Mouse (Mus musculus) urinary bladder, postnatal 4 days (tissue): Measurements from ENCODE around the gene Poc1a.
A peak's percentile ranks its signal among the peaks of the same experiment; 100 is the strongest.

Source experiments
- DNase-seq, 2 experiments: peaks; one replicate each; pipeline ENCODE4 v3.0.0; 2021 to 2022; ENCODE audit warnings: low spot score in 2 of 2

Gene Poc1a

GRCm38 (mm10) chr9:106301446-106302080, 20.7 kb downstream of the Poc1a start:
- DNase-seq, result no peak

- DNase-seq, result no peak
Measured at GRCm38 (mm10) chr9:106302446-106303150, 21.7 kb downstream of the Poc1a start.

- no peak for DNase-seq
Measured at GRCm38 (mm10) chr9:106303460-106303960, 22.6 kb downstream of the Poc1a start.

GRCm38 (mm10) chr9:106305228-106305627, 24.4 kb downstream of the Poc1a start:
- DNase-seq, result no peak

GRCm38 (mm10) chr9:106306662-106307351, 25.9 kb downstream of the Poc1a start:
- DNase-seq, result peak; percentile 54 to 77

- DNase-seq, result no peak
Measured at GRCm38 (mm10) chr9:106308151-106308550, 27.3 kb downstream of the Poc1a start.

GRCm38 (mm10) chr9:106308555-106308954, 27.7 kb downstream of the Poc1a start:
- no peak for DNase-seq

- no peak for DNase-seq
Measured at GRCm38 (mm10) chr9:106308983-106309382, 28.1 kb downstream of the Poc1a start.

- DNase-seq, result no peak
Measured at GRCm38 (mm10) chr9:106309859-106310258, 29.0 kb downstream of the Poc1a start.

GRCm38 (mm10) chr9:106311625-106312191, 30.8 kb downstream of the Poc1a start:
- no peak for DNase-seq

GRCm38 (mm10) chr9:106312950-106313360, 32.1 kb downstream of the Poc1a start:
- no peak for DNase-seq

GRCm38 (mm10) chr9:106314196-106314595, 33.3 kb downstream of the Poc1a start:
- no peak for DNase-seq

GRCm38 (mm10) chr9:106318074-106318473, 37.2 kb downstream of the Poc1a start:
- DNase-seq, result no peak

GRCm38 (mm10) chr9:106319095-106319494, 38.2 kb downstream of the Poc1a start:
- no peak for DNase-seq

GRCm38 (mm10) chr9:106322497-106322896, 41.6 kb downstream of the Poc1a start:
- no peak for DNase-seq

GRCm38 (mm10) chr9:106326241-106326640, 45.4 kb downstream of the Poc1a start:
- DNase-seq, result no peak

- DNase-seq, result no peak
Measured at GRCm38 (mm10) chr9:106327125-106327809, 46.4 kb downstream of the Poc1a start.

- DNase-seq, result no peak
Measured at GRCm38 (mm10) chr9:106328068-106328610, 47.3 kb downstream of the Poc1a start.

- no peak for DNase-seq
Measured at GRCm38 (mm10) chr9:106328772-106329511, 48.1 kb downstream of the Poc1a start.

GRCm38 (mm10) chr9:106332746-106333145, 51.9 kb downstream of the Poc1a start:
- no peak for DNase-seq

GRCm38 (mm10) chr9:106337620-106338019, 56.8 kb downstream of the Poc1a start:
- DNase-seq, result no peak
